Comparison of ENCODE assay signal across 8 mouse cellular contexts in the genomic region with DNA sequence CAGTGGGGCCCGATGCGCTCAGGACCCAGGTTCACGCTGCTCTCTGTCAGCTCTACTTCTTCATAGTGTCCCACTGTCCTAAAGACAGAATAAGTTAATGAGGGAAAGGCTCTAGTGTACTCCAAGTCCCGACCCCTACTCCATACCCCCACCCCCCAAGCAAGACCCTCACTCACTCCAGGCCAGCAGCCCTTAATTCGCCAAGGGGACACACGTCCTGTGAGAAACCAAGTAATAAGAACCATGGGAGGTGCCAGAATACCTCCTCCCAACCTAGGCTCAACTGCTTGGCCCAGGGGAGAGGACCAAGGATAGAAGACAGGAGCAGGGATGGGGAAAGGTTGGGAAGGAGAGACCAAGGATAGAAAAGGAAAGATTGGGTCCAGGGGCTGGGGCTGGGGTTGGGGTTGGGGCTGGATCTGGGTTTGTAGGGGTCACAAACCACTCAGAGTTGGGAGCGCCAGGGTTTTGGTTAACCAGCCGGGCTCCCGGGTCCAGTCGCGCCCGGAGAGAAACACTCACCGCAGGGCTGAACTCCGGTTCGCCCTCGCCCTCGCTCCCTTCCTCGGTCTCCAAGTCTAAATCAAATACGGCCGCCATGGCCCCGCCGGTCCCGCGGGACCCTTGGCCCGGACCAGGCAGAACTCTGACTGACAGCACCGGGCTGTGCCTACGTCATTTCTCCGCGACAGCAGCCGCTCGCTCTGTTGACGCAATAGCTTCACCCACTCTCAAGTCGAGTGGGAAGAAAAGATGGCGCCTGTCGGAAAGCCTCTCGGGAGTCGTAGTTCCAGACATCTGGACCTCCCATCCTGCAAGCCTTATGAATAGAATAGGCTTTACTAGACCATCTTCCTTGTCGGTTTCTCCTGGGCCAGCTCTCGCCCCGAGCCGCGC. TPM values are rescaled to one million over a fixed set of nuclear protein-coding genes. Genes with fewer than 3 reads are reported as not detected.
DNase-seq lines count a peak whose midpoint lies in the region; ATAC-seq lines count a peak whose summit lies in the region.

Gene Rps6kb2, minus strand, starts transcription at position 709 of the 897 bp plus-strand sequence.

- peak within 1 kb of the TSS; percentile 70 for H3K9ac ChIP-seq in intestine, embryonic 14.5 days (ENCODE audit: low read length)

- DNase-seq in adrenal gland, adult (ENCODE audit: inconsistent age in 2 of 2, low spot score in 1 of 2) = peak; percentile 96 to 99
- peak; percentile 97 for DNase-seq in embryo, embryonic 10.5 days (ENCODE audit: low spot score)
- DNase-seq in gastrocnemius, postnatal 25 days = peak; percentile 96
- DNase-seq in intestine, embryonic 14.5 days (ENCODE audit: low spot score) = peak; percentile 98
- DNase-seq in left cerebral cortex, postnatal 14 days (ENCODE audit: low spot score in 2 of 2) = peak; percentile 98
- peak; percentile 97 for DNase-seq in mesoderm, embryonic 11.5 days (ENCODE audit: low read depth, low spot score)
- DNase-seq in right cerebral cortex, postnatal 36 days (ENCODE audit: low spot score in 2 of 2) = peak; percentile 97
- peak; percentile 93 for DNase-seq in yolk sac, embryonic 10.5 days (ENCODE audit: low spot score)

- peak within 1 kb of the TSS; percentile 89 for H3K4me2 ChIP-seq in intestine, embryonic 14.5 days (ENCODE audit: low read length)

- H3K4me3 ChIP-seq in intestine, embryonic 14.5 days (ENCODE audit: low read depth, low read length) = peak within 1 kb of the TSS; percentile 81

- peaks cover 34% of the 10 kb centered on the region for H3K36me3 ChIP-seq in intestine, embryonic 14.5 days (ENCODE audit: control insufficient read depth, insufficient read depth, low read length)

- 7% methylated on average over 42 of the region's 42 CpGs for WGBS in intestine, embryonic 14.5 days

- no peaks in the 10 kb centered on the region for H3K27me3 ChIP-seq in intestine, embryonic 14.5 days (replicated peaks; ENCODE audit: control insufficient read depth, insufficient read depth, low read length)

- intact Hi-C loops in left cerebral cortex, postnatal 14 days (cut with DNase I) = no loop called here

- H3K27ac ChIP-seq in intestine, embryonic 14.5 days (ENCODE audit: low read depth) = peak within 1 kb of the TSS; percentile 19; the same call in 1 of the 2 replicates

- peaks cover 12% of the 10 kb centered on the region for H3K4me1 ChIP-seq in intestine, embryonic 14.5 days (replicated peaks; ENCODE audit: control insufficient read depth, insufficient read depth, low read length)

- peak; percentile 86 for ATAC-seq in intestine, embryonic 14.5 days (replicated peaks; ENCODE audit: low FRiP score, low TSS enrichment, low read depth)

- no peaks in the 10 kb centered on the region for H3K9me3 ChIP-seq in intestine, embryonic 14.5 days (ENCODE audit: control insufficient read depth, low read length)

RNA-seq across cellular contexts. Expression of gene Rps6kb2, which starts in this region (rescaled TPM):
- total RNA-seq in gastrocnemius, postnatal 25 days (2021) = 10 to 100 TPM; 19.9 to 24.4 TPM
- 37.4 and 40.6 TPM in 2 replicates for polyA plus RNA-seq in intestine, embryonic 14.5 days (2014; fragmentation: Nextera tagmentation; extraction: Ambion mirVana)
- 10 to 100 TPM; 39.5 to 39.9 TPM for total RNA-seq in left cerebral cortex, postnatal 14 days (2021)

Comparison
In these comparisons a context has a peak if more than half of its experiments do, and no peak if none do; other contexts are left out.
1. Peak in every context shown above with its lines: DNase-seq, ATAC-seq, H3K4me3 ChIP-seq and H3K27ac ChIP-seq.